Comparison of ENCODE assay signal across 15 mouse cellular contexts in the genomic region with DNA sequence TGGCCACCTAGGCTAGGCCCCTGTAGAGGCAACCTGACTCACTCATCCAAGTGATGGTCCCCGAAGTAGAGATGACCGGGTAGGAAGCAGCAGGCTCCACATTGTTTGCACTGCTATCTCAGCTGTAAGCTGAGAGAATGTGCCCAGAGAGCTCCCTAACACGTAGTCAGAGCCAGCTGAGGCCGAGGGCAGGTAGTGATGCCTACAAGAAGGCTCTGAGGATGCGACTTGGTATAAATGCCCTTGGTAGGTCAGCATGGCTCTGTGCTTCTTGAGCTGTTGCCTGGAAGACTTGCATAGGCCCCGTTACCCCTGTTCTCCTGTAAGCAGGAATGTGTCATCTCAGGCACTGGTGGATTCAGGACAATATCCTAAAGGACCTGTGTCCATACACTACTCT. TPM values are rescaled to one million over a fixed set of nuclear protein-coding genes. Genes with fewer than 3 reads are reported as not detected.
DNase-seq lines count a peak whose midpoint lies in the region; ATAC-seq and TF ChIP-seq lines count a peak whose summit lies in the region.
"Had no signal": no experiment of that assay in that cellular context is flagged by ENCODE, and none has a peak within 500 bp of the region (broad histone marks: within the 10 kb centered on the region; RNA-seq: fewer than 3 reads in every experiment).

No protein-coding gene starts in this region.

- no peak overlapping the region for H3K27ac ChIP-seq in heart, embryonic 12.5 days (ENCODE audit: poor library complexity, severe bottlenecking)
- H3K27ac ChIP-seq in heart, embryonic 11.5 days (ENCODE audit: low read depth, low read length): no peak overlapping the region
- no peak overlapping the region for H3K27ac ChIP-seq in lung, embryonic 14.5 days (ENCODE audit: low read depth)
- H3K27ac ChIP-seq: embryonic facial prominence, embryonic 12.5 days; embryonic facial prominence, embryonic 15.5 days; heart, embryonic 13.5 days; hindbrain, embryonic 12.5 days; hindbrain, embryonic 15.5 days had no signal

- WGBS in heart, embryonic 12.5 days: 89% methylated on average over 6 of the region's 6 CpGs
- WGBS in heart, embryonic 11.5 days (ENCODE audit: insufficient replicate concordance): 89% methylated on average over 6 of the region's 6 CpGs
- 89% methylated on average over 6 of the region's 6 CpGs for WGBS in lung, embryonic 14.5 days

- no peaks in the 10 kb centered on the region for H3K27me3 ChIP-seq in heart, embryonic 12.5 days (replicated peaks)
- no peaks in the 10 kb centered on the region for H3K27me3 ChIP-seq in heart, embryonic 11.5 days (ENCODE audit: control insufficient read depth, insufficient read depth, low read length)
- no peaks in the 10 kb centered on the region for H3K27me3 ChIP-seq in lung, embryonic 14.5 days (ENCODE audit: insufficient read depth, low read length)
- H3K27me3 ChIP-seq: embryonic facial prominence, embryonic 12.5 days; embryonic facial prominence, embryonic 15.5 days; heart, embryonic 13.5 days; hindbrain, embryonic 12.5 days; hindbrain, embryonic 15.5 days had no signal

- ATAC-seq in heart, embryonic 12.5 days (ENCODE audit: insufficient number of reproducible peaks, low FRiP score): 0 out of 2 replicates have a peak, but pooled peaks have one; percentile 23
- ATAC-seq in heart, embryonic 11.5 days (replicated peaks; ENCODE audit: insufficient number of reproducible peaks, low FRiP score, low TSS enrichment): no peak
- peak; percentile 3; the same call in 1 of the 2 replicates for ATAC-seq in lung, embryonic 14.5 days (ENCODE audit: insufficient read depth)
- 0 out of 2 replicates have a peak, but pooled peaks have one; percentile 5 for ATAC-seq in megakaryocyte-erythroid progenitor cell, adult 5-6 weeks (replicated peaks; ENCODE audit: low FRiP score, low TSS enrichment, poor library complexity, severe bottlenecking)
- ATAC-seq: activated CD4-positive, CD25-positive, alpha-beta regulatory T cell, adult 4 months had no signal

- peaks cover 49% of the 10 kb centered on the region for H3K36me3 ChIP-seq in heart, embryonic 12.5 days
- H3K36me3 ChIP-seq in heart, embryonic 11.5 days (ENCODE audit: control insufficient read depth, insufficient read depth, low read length): peaks cover 15% of the 10 kb centered on the region; the same call in 1 of the 2 replicates
- peaks cover 33% of the 10 kb centered on the region for H3K36me3 ChIP-seq in lung, embryonic 14.5 days (ENCODE audit: insufficient read depth)

- H3K4me3 ChIP-seq in heart, embryonic 12.5 days: no peak overlapping the region
- no peak overlapping the region for H3K4me3 ChIP-seq in heart, embryonic 11.5 days (ENCODE audit: low read depth, low read length)
- no peak overlapping the region for H3K4me3 ChIP-seq in lung, embryonic 14.5 days (ENCODE audit: low read depth, low read length)
- H3K4me3 ChIP-seq: embryonic facial prominence, embryonic 12.5 days; embryonic facial prominence, embryonic 15.5 days; heart, embryonic 13.5 days; hindbrain, embryonic 12.5 days had no signal

- H3K4me1 ChIP-seq in heart, embryonic 12.5 days (replicated peaks): peaks cover 16% of the 10 kb centered on the region
- peaks cover 6% of the 10 kb centered on the region for H3K4me1 ChIP-seq in heart, embryonic 11.5 days (ENCODE audit: control insufficient read depth, insufficient read depth, low read length)
- H3K4me1 ChIP-seq in lung, embryonic 14.5 days (ENCODE audit: insufficient read depth): no peaks in the 10 kb centered on the region
- H3K4me1 ChIP-seq: hindbrain, embryonic 12.5 days had no signal

- TF ChIP-seq CTCF in lung, embryonic 14.5 days (IDR thresholded peaks at IDR 0.05; ENCODE audit: low read depth): no peak

- no peaks in the 10 kb centered on the region for H3K9me3 ChIP-seq in heart, embryonic 12.5 days (replicated peaks)
- H3K9me3 ChIP-seq in heart, embryonic 11.5 days (replicated peaks; ENCODE audit: control insufficient read depth, low read length): no peaks in the 10 kb centered on the region
- H3K9me3 ChIP-seq in lung, embryonic 14.5 days (ENCODE audit: low read depth, low read length): no peaks in the 10 kb centered on the region
- H3K9me3 ChIP-seq: embryonic facial prominence, embryonic 12.5 days; embryonic facial prominence, embryonic 15.5 days; heart, embryonic 13.5 days; hindbrain, embryonic 12.5 days; hindbrain, embryonic 15.5 days had no signal

- no peak overlapping the region for H3K9ac ChIP-seq in heart, embryonic 12.5 days
- H3K9ac ChIP-seq in heart, embryonic 11.5 days (ENCODE audit: low read depth, low read length): no peak overlapping the region
- H3K9ac ChIP-seq in lung, embryonic 14.5 days: no peak overlapping the region
- H3K9ac ChIP-seq: embryonic facial prominence, embryonic 12.5 days; embryonic facial prominence, embryonic 15.5 days; forebrain, postnatal 0 days; hindbrain, embryonic 12.5 days; hindbrain, embryonic 15.5 days had no signal

- DNase-seq in adrenal gland, adult 8-10 months: peak; percentile 4
- no peak for DNase-seq in adrenal gland, postnatal 14 days
- DNase-seq in lung, embryonic 14.5 days: no peak
- no peak for DNase-seq in lung, postnatal 4 days
- DNase-seq: cerebellum, adult 11 months had no signal

- H3K4me2 ChIP-seq in heart, embryonic 12.5 days: no peak overlapping the region
- no peak overlapping the region for H3K4me2 ChIP-seq in heart, embryonic 11.5 days
- no peak overlapping the region for H3K4me2 ChIP-seq in lung, embryonic 14.5 days
- H3K4me2 ChIP-seq: embryonic facial prominence, embryonic 15.5 days had no signal

RNA-seq across cellular contexts. Expression of a gene that starts 21.2 kb away (rescaled TPM):
- 100 to 1,000 TPM in 3 of 4 experiments, 10 to 100 TPM in 1; 99.8 to 162 (median 122) TPM for total RNA-seq in adrenal gland, adult 8-10 months (2022)
- 70.0 and 74.3 TPM in 2 replicates for total RNA-seq in adrenal gland, postnatal 14 days (2021)
- polyA plus RNA-seq in heart, embryonic 12.5 days (2016; fragmentation: Nextera tagmentation; extraction: Ambion mirVana): 77.6 and 78.5 TPM in 2 replicates
- 74.6 and 77.9 TPM in 2 replicates for polyA plus RNA-seq in heart, embryonic 11.5 days (2014; fragmentation: Nextera tagmentation; extraction: Ambion mirVana)
- 100.0 and 102 TPM in 2 replicates for polyA plus RNA-seq in lung, embryonic 14.5 days (2014; fragmentation: Nextera tagmentation; extraction: Ambion mirVana)
- total RNA-seq in megakaryocyte-erythroid progenitor cell, adult 5-6 weeks (2014; fragmentation: Nextera tagmentation): 46.0 and 52.1 TPM in 2 replicates
- 13.5 and 19.1 TPM in 2 replicates for total RNA-seq in megakaryocyte-erythroid progenitor cell, adult 5-6 weeks (2017)

RNA-seq across cellular contexts. Expression of a gene that starts 38.4 kb away (rescaled TPM):
- total RNA-seq in adrenal gland, adult 8-10 months (2022): 10 to 100 TPM; 22.4 to 27.7 (median 25.4) TPM
- 17.9 and 18.4 TPM in 2 replicates for total RNA-seq in adrenal gland, postnatal 14 days (2021)
- polyA plus RNA-seq in heart, embryonic 12.5 days (2016; fragmentation: Nextera tagmentation; extraction: Ambion mirVana): 22.1 and 25.5 TPM in 2 replicates
- polyA plus RNA-seq in heart, embryonic 11.5 days (2014; fragmentation: Nextera tagmentation; extraction: Ambion mirVana): 20.2 and 23.9 TPM in 2 replicates
- polyA plus RNA-seq in lung, embryonic 14.5 days (2014; fragmentation: Nextera tagmentation; extraction: Ambion mirVana): 19.1 and 24.5 TPM in 2 replicates
- 5.8 and 9.2 TPM in 2 replicates for total RNA-seq in megakaryocyte-erythroid progenitor cell, adult 5-6 weeks (2014; fragmentation: Nextera tagmentation)
- 1.4 and 2.2 TPM in 2 replicates for total RNA-seq in megakaryocyte-erythroid progenitor cell, adult 5-6 weeks (2017)
